Mouse (Mus musculus): ENCODE measurements around the gene Fap.

DNA sequence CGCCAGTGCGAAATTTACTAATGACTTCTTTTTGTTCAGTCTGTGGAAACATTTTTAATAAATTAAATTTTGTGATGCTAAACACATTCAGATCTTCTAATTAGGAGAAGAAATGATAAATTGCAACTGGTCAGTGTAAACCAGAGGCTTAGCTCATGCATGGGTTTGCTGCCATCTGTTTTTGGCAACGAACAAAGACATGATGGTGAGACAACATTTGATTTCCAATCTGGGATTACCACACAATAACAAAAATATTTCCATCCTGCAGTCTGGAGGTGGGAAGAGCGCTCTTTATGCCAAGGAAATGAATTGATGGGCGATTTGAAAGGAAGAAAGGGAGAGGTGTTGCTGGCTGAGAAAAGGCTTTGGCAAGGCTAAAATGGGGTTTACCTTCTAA is 29.7 kb upstream of the Fap start:
- no peak for TF ChIP-seq CTCF (IDR thresholded peaks at IDR 0.05; ENCODE audit: low read depth, low read length)
- TF ChIP-seq POLR2A (IDR thresholded peaks at IDR 0.05; ENCODE audit: borderline replicate concordance, low read depth, low read length), result no peak

Data from bone marrow macrophage, adult 2 months (primary cell).